Mouse (Mus musculus): ENCODE measurements at regions not wholly inside any gene's neighbourhood (a gene's known extent, or its start where the extent isn't known, plus 50 kb on each side); places are given as distances from the start of the nearest gene placed in this dataset.

DNA sequence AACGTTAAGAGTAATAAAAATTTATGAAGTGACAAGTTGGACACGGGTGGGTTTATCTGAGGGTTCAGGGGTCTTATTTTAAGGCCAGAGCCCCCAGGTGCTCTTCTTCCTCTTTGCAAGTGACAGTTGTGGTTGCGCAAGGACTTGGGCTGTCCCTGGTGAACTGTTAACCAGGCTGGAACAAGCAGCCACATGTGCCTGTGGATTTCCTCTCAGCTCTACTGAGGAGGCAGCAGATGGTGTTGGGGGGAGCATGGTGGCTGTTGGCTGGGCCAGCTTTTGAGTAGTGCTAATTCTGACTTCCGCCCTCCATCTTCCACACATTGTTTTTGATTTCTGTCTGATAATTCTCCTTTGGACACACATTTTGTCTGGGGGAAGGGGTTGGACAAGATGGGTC lies 227.9 kb upstream of the Tbc1d5 start:
- no peak for DNase-seq (ENCODE audit: low spot score in 2 of 2)

DNA sequence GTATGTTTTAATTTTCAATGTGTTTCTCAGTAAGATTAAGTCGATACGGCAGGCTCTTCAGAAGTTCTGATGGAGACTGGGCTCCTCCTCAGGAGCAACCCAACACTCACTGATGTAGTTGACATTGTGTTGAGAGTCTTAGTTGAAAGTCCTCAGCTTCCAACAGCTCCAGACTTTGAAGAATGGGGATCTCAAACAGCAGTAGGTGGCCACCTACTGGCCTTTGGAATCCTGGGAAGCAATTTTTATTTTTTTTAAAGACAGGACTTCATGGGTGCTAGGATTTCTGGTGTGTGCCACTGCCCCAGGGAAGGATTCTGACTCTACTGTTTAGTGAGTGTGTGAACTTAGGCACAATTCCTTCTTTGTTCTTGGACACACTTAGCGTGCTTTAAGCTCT lies 225.9 kb upstream of the Tbc1d5 start:
- DNase-seq (ENCODE audit: low spot score in 2 of 2): no peak

DNA sequence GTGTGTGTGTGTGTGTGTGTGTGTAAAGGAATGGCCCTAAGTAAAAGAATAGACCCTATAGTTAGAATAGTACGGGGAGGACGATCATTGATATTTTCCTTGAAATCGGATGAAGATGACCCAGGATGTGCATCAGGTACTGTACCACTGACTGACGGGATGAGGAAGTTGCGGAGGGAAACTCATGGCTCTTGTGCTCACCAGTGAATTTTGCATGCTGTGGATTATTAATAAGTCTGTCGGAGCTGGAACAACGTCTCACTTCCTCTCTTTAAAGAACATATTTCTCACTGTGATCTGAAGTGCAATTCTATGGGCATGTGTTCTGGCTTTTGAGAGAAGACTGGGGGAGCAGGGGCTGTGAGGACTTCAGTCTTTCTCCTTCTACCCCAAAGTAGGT lies 218.8 kb upstream of the Tbc1d5 start:
- no peak for DNase-seq (ENCODE audit: low spot score in 2 of 2)

DNA sequence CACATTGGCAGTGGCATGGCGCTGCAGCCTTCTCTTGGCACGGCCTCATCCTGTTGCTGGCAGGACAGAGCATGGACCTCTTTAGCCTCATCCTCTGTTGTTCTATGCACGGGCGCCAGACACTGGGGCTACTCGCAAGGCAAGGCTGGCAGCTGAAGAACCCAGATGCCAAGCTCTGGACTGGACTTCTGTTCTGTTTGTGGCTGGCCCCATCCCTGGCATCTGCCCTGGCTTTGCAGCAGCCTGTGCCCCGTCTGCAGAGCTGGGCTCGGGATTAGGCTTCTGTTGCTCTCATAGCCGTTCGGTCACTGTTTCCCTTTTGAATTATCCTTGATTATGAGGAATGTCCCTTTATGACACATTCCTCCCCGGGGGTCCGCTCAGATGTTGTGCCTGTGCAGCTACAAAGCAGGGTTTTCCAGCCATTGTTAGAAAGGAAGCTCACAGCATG lies 214.6 kb upstream of the Tbc1d5 start:
- DNase-seq (ENCODE audit: low spot score in 2 of 2): no peak

DNA sequence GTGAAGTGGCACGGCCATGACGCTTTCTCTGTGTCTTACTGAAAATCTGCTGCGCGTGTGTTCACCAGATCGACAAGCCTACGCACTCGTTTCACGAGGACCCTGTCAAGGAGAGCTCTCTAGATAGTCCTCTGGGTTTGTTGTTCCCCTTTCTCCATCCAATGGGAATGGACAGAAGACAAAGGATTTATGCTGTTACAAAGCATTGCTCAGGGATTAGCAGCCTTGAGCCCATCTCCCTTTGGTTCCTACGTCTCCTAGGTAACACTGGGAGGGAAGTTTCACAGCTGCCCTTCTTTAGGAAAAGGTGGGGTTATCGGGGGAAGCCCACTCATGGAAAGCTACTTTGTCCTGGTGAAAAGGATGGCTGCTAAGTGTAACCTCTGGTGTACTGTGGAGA lies 212.7 kb upstream of the Tbc1d5 start:
- no peak for DNase-seq (ENCODE audit: low spot score in 2 of 2)

DNA sequence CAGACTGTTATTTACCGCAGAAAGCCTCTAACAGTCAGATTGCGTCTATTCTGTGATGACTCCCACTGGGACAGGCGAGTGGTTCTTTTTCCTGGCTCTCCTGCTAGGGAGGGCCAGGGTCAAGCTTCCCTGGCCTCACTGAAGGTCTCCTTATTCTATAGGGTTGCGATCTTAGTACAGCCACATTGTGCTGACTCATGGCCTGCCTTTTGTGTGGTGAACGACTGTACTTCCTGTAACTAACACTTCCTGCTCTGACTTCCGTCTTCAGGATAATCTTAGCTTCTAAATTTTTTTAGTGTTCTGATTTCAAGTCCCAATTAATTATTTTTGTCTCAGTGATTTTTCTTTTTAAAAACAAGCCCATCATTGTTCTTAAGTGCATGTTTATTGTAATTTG lies 203.4 kb upstream of the Tbc1d5 start:
- DNase-seq (ENCODE audit: low spot score in 2 of 2): no peak

DNA sequence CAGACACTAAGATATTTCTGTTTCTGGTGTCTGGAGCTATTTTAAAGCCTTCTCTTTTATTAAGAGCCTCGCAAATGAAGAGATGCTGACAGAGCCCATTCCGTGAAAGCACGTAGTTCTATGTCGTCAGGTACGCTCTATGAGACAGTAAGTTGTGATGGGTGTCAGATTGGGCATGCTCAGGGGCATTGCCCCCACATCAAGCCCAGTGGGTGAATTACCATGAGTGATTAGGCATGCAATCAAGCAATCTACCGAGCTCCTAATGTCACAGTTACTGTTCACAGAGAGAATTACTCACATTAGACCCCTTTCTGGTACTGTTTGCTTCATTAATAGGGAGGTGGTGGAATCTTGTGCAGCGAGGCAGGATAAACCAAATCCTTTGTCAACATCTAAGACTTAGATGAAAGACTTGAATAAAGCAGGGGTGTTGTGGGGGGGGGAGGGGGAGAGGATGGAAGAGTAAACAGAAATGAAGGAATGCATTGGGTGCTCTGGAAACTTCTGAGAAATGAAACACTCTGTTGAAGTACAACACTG lies 192.9 kb upstream of the Tbc1d5 start:
- DNase-seq (ENCODE audit: low spot score in 2 of 2): no peak

DNA sequence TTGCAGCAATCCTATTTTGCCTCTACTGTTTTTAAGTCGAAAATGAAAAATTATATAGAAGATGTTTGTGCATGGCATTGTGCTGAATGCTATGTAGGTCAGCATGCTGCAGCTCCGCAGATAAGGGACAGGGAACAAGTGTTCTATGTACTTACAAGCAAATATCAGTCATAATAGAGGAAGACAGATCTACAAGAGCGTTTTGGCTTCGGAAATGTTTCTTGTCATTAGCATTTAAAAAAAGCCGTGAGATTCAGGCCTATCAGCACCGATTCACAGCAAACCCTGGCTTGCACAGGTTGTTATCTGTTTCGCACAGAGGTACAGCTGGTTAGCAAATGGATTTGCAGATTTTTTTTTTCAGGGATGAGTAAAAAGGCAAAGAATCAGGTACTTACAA lies 191.8 kb upstream of the Tbc1d5 start:
- no peak for DNase-seq (ENCODE audit: low spot score in 2 of 2)

DNA sequence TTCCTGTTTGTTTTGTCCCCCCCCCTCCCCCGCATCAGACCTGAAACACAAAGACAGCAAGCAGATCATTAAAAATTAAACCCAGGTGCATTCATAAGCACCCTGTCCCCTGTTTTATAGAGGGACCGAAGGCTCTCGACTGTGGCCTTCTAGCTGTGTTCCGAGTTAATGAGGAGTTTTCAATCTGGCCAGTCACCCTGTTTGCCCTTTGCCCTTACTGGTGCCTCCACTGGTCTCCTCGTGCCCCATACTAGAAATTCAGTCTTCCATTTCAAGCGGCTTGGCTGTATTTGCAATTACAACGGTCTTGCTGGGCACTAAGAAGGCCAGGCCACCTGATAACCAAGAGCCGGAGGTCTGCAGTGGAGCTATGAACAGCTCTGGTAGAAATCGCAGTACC lies 190.9 kb upstream of the Tbc1d5 start:
- DNase-seq (ENCODE audit: low spot score in 2 of 2): no peak

DNA sequence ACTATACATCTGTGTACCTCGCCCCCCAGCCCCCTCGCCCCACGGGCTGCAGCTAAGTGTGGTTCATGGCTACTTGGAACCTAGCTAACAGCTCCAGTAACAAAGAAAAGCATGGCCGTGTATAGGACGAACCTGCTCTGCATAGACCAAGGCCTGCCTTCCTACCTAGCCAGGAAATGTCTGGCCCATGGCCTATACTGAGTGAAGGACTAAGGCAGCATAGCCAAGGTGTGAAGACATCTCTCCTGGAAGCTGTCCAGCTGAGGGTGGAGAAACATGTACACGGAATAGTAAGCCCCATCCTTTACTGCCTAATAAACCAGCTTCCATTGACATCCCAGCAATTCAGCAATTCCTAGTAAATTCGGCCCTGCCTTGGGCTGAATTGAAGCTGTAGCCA lies 183.6 kb upstream of the Tbc1d5 start:
- no peak for DNase-seq (ENCODE audit: low spot score in 2 of 2)

DNA sequence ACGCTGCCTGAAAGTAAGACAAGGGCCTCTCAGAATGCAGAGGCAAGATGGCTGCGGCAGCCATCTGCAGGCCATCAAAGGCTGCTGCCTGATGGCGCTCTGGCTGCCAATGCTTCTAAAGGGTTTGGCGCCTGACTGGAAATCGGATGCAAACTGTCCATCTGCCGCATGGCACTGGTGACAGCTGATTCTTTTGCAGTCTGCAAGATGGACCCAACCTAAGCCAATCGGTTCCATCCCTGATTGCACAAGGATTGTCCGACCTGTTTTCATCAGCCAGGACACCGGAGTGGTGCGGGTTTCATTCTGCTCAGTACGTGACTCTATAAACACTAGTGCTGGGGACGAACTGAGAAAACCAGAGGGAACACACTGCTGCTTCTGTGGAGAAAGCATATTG lies 183.1 kb upstream of the Tbc1d5 start:
- no peak for DNase-seq (ENCODE audit: low spot score in 2 of 2)

DNA sequence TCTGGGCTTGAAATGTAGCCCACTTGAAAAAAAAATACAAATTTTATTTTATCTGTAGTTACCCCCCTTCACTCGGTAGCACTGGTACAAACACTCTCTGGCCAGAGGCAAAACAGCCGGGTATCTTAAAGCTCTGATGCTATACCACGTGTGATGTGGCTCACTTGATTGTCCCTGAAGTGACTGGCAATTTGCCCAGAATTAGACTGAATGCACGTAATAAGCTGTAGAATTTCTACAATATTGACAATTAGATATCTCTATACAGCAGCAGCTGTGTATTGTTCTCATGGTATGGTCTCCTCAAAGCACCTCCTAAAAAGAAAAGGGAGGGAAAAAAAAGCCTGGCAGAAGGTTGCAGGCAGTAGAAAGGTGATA lies 179.2 kb upstream of the Tbc1d5 start:
- no peak for DNase-seq (ENCODE audit: low spot score in 2 of 2)

DNA sequence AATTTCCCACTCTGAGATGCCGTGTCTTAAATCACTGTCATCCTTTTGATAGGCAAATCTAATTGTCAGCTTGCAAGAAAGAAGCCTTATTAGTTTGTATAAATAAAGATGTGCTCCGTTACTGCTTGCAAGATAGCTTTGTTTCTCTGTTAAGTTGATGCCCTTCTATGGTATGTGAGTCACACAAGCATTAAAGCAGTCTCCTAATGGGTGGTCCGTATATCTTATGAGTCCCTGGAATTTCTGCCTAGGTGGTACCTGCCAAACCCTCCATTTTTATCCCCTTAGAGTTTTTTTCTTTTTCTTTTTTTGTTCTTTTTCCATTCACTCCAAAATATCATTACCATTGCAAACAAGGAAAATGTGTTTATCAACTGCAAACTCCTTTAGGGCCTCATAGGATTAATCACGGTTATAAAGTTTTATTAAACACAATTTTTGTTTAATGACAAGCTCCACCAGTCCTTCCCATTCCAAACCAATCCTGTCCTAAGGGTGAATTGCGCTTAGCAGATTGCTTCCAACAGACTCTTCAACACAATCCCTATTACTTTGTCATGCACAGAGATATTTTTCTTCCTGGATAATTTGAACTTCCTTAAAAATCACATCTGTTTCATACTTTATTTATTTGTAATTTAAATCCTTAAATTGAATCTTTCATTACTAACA lies 178.7 kb upstream of the Tbc1d5 start:
- DNase-seq (ENCODE audit: low spot score in 2 of 2): no peak

DNA sequence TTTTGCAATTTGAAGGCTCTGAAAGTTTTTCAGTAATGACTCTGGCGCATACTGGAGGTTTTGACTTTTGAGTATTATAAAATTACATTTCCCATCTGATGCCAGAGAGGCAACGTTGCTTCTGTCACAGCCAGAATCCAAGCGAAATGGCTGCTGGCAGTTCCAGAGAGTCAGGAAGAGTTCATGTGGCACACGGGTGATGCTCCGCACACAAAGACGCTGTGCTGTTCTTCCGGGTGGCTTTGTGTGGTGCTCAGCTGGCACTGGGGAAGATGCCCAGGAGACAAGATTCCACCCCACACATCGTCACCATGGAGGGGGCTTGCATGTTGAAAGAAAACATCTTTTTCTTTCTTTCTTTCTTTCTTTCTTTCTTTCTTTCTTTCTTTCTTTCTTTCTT lies 177.3 kb upstream of the Tbc1d5 start:
- no peak for DNase-seq (ENCODE audit: low spot score in 2 of 2)

DNA sequence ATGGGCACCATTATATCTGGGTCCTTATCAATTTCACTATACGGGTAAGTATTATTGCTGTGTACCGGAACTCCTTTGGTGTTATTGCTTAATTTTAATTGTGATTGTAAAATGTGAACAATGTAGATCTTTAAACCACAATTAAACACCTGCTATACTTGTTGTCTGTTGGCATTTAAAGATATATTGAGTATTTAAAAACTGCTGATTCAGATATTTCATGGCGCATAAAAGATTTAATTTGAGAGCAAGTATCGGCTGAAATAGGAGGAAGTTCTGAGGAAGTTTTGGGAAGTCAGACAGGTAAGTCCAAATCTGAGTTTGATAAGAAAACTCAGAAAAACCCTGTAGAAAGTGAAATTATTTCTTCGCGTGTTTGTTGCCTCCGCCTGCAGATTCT lies 142.7 kb upstream of the Tbc1d5 start:
- DNase-seq (ENCODE audit: low spot score in 2 of 2): no peak

DNA sequence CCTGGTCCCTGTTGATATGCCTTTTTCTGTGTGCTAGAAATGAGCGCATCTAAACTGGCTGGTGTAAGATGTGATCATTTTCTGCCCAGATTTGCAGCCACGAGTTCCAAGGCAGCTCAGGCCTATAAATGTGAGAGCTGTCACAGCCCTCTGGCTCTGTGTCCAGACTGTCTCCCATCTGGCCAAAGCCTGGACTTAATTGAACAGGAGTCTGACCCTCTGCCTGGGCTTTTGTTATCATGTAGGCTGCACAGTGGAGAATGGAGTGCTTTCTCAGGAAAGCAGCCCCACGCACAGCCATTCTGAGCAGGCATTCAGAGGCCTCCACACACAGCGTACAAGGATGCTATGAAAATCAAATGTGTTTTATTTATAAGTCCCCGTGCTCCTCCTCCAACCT lies 141.9 kb upstream of the Tbc1d5 start:
- no peak for DNase-seq (ENCODE audit: low spot score in 2 of 2)

DNA sequence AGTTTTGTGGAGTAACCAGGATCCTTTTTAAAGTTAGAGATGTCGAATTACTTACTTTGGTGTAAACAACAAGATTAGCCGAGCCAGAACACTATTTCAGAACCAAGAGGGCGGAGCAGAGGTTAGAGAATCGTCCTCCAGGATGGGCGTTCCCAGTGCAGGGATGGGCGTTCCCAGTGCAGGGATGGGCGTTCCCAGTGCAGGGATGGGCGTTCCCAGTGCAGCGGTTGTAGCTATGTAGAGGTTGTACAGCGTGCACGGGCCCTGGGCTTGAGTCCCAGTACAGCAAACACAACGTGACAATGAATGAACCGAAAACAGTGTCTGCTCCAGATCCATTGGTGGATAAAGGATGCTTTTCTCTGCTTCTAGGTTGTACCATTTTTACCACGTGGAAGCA lies 125.8 kb upstream of the Tbc1d5 start:
- DNase-seq (ENCODE audit: low spot score in 2 of 2): no peak

DNA sequence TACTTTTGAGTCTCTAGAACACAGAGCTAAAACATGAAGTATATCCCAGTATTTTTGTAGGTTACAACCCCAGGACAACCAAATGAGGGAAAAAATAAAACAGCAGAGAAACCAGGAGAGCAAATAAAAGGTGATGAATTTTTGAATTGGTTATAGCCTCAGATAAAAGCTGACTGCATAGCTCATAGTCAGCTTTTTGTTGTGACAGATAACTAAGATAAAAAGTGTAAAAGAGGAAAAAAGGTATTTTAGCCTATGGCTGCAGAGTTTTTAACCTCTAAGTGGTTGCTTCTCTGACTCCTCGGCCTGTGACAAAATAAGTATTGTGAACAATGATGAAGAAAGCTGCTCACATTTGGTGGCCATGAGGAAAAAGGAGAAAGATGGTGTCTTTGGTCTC lies 111.6 kb upstream of the Tbc1d5 start:
- no peak for DNase-seq (ENCODE audit: low spot score in 2 of 2)

DNA sequence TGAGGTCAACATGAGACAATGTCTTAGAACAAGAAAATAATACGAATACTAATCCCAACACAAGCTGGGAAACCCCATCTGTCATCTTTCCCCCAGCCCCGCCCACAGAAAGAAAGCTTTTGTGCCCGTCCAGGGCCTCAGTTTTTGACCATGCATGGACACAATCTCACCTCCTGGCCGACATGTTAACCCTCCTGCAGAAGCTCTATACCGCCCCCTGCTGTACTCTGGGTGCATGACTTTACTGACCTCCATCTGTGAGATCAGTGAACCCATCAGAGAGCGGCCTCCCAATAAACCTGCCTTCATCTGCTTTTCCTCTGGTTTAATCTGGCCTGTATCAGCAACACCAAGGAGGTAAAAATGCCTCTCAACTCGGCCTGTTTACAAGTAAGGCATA lies 109.6 kb upstream of the Tbc1d5 start:
- peak; percentile 23 to 40 for DNase-seq (ENCODE audit: low spot score in 2 of 2)

DNA sequence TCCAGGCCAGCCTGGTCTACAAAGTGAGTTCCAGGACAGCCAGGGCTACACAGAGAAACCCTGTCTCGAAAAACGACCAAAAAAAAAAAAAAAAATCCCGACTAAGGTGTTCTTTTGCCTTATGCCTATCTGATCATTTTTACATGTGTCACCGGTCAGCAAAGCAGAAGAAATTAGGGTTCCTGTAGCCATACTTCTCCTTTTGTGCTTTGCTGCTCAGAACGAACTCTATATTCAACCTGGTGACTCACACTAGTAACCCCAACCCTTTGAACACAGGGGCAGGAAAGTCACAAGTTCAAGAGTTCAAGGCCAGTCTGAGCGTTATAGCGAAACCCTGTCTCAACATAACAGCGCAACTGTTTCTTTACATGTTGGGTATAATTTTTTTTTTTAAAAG lies 108.7 kb upstream of the Tbc1d5 start:
- no peak for DNase-seq (ENCODE audit: low spot score in 2 of 2)

DNA sequence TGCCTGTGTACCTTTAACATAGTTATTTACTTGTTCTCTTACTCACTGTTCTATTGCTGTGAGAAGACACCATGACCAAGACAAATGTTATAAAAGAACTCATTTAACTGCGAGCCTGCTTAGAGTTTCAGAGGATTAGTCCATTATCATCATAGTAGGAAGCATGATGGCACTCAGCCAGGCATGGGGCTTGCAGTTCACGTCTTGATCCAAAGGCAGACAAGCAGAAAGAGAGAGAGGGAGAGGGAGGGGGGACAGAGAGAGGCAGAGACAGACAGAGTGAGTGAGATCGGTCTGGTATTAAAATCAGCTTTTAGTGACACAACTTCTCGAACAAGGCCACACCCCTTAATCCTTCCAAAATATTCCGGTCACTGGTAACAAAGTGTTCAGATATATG lies 106.2 kb upstream of the Tbc1d5 start:
- no peak for DNase-seq (ENCODE audit: low spot score in 2 of 2)

DNA sequence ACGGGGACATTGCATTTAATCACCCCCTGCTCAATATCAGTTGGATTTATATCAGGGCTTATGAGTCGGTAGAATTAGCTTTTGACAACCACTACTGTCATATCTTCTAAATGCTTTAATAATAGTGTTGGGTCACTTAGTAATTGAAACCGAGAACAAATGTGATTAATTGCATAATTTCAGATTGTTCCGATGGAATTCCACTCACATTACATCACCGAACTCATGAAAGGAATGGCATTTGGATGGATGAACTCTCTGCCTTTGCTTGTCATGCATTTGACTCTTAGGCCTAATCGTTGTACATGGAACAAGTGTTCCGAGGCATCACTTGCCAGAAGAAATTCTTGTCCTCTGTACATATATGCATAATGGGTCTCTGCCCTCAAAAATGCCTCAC lies 99.6 kb upstream of the Tbc1d5 start:
- no peak for DNase-seq (ENCODE audit: low spot score in 2 of 2)

DNA sequence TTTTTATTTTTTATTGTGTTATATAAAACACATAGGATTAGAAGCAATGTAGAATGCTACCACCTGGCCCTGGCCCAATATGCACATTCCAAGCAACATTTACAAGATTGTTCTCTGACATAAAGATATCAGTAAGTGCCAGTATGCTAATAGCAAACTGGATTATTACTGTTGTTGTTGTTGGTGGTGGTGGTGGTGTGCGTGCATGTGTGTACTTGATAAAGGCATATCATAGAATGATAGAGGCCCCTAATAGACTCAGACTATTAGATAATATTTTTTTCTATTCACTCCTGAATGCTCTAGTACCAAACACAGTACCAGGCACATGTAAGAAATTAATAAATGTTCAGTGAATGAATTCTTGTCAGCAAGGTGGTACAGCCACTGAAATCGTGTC lies 98.9 kb upstream of the Tbc1d5 start:
- no peak for DNase-seq (ENCODE audit: low spot score in 2 of 2)

DNA sequence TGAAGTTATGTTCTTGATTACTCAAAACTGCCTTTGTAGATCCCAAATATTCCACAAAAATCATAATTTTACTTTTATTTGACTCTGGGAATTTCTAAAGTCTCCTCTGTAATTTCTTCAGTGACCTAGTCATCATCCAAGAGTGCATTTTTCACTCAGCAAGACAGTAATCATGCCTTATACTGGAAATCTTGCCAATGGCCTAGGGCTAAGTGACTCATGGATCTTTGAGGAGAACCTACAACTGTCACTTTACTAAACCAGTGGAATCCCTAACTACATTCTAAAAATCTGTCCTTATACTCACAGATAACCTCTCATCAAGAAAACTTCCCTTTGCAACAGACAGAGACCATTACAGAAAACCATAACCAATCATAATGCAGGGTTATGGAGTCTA lies 98.0 kb upstream of the Tbc1d5 start:
- DNase-seq (ENCODE audit: low spot score in 2 of 2): no peak
